Mouse (Mus musculus): ENCODE measurements around the gene Uqcrq. TPM values are rescaled to one million over a fixed set of nuclear protein-coding genes. Genes with fewer than 3 reads are reported as not detected.
A peak's percentile ranks its signal among the peaks of the same experiment; 100 is the strongest.

Gene Uqcrq
- polyA plus RNA-seq, 1 experiment from 2014 or later = 520 TPM

DNA sequence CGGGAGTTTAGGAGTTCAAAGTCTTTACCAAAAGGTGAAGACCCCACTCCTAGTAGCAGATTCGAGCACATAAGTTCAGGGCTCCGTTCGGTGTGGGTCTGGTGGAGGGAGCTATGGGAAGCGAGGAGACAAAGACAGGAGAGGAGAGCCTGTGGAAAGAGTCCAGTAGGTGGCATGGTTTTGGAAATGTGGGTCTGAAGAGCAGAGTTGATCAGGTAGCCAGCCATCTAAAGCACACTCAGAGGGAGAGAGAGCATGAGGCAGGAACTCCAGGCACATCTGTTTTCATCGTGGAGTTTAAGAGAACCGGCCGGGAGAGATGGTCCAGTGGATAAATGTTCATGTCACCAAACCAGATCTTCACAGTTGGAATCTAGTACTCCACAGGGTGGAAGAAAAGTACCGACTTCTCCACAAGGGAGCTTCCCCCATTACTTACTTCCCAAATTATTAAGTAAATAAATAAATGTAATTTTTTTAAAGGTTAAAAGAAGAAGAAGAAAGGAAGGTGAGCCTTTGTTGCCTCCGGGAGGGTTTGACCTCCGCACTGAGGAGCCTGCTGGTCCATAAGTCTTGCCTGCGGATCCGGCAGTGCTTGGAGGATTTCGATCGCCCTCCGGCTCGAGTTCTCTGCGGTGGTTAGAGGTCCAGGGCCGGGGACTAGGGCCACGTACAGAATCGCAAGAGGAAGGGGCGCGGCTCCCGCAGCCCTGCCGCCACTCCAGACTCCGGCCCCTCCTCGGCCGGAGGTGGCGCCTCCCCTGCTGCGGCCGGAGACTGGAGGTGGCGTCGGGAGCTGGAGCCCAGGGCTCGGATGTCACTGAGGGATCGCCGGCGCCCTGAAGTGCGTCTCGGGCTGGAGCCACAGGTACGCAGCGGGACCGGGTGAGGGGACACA is 26.1 kb upstream of the Uqcrq start, which contains the start of the genes Gm10447 and Shroom1:
Gene Gm10447, minus strand, starts transcription at position 637 of the 898 bp plus-strand sequence.
Gene Shroom1, plus strand, starts transcription at position 732 of the 898 bp plus-strand sequence.
- Histone ChIP-seq H3K9me3 (ENCODE audit: low read length) (no peaks in the 10 kb centered on the region), H3K27me3 (replicated peaks; ENCODE audit: insufficient read depth, low read length) (no peaks in the 10 kb centered on the region), H3K9ac (replicated peaks; ENCODE audit: low read depth) (0 out of 2 replicates have a peak within 1 kb of the TSS, but pooled peaks have one; percentile 23), H3K4me3 (ENCODE audit: low read depth, low read length) (peak within 1 kb of the TSS; percentile 49), H3K27ac (ENCODE audit: low read length) (peak within 1 kb of the TSS; percentile 10; the same call in 1 of the 2 replicates), H3K4me2 (replicated peaks; ENCODE audit: low read depth, low read length) (peak within 1 kb of the TSS; percentile 91), H3K36me3 (ENCODE audit: insufficient read depth, low read length) (no peaks in the 10 kb centered on the region), H3K4me1 (ENCODE audit: insufficient read depth, low read depth, low read length) (no peaks in the 10 kb centered on the region)
- ATAC-seq (peak; percentile 95), DNase-seq (ENCODE audit: low spot score) (peak; percentile 86)
- no peak for TF ChIP-seq EP300 (IDR thresholded peaks at IDR 0.05)
- peak; percentile 56 for TF ChIP-seq CTCF (IDR thresholded peaks at IDR 0.05)
- WGBS = 3% methylated on average over 42 of the region's 42 CpGs

- no peaks in the 10 kb centered on the region for H3K36me3 ChIP-seq (ENCODE audit: insufficient read depth, low read length)
- WGBS = 65% methylated on average over 5 of the region's 5 CpGs
These were observed 22.4 kb upstream of the Uqcrq start for GRCm38 (mm10) chr11:53453031-53453430.

DNA sequence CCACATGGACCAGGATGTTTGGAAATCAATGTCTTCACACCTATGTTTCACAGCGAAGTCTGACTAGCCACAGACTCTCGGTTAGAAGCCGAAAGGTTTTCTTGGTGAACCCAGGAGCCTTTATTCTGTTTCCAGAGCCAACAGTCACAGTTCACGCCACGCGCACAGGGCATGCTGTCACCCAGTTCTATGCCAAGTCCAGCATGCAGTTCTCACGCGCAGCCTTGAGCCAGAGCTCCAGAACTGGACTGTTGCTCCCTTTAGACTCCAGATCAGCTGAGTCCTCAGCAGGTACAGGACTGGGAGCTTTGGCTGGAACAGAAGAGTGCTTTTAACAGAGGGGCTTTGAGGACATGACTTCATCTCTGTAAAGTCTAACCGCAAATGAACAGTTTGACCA is 21.8 kb upstream of the Uqcrq start:
- Histone ChIP-seq H3K27ac (ENCODE audit: low read length) (no peak overlapping the region), H3K4me2 (replicated peaks; ENCODE audit: low read depth, low read length) (no peak overlapping the region), H3K9me3 (ENCODE audit: low read length) (no peaks in the 10 kb centered on the region), H3K27me3 (replicated peaks; ENCODE audit: insufficient read depth, low read length) (no peaks in the 10 kb centered on the region), H3K36me3 (ENCODE audit: insufficient read depth, low read length) (no peaks in the 10 kb centered on the region), H3K9ac (replicated peaks; ENCODE audit: low read depth) (no peak overlapping the region), H3K4me3 (ENCODE audit: low read depth, low read length) (no peak overlapping the region), H3K4me1 (ENCODE audit: insufficient read depth, low read depth, low read length) (0 out of 2 replicates have a peak, but pooled peaks cover 2% of the 10 kb centered on the region)
- DNase-seq (ENCODE audit: low spot score) (no peak), ATAC-seq (no peak)
- WGBS = 94% methylated on average over 9 of the region's 9 CpGs
- TF ChIP-seq EP300 (IDR thresholded peaks at IDR 0.05) = no peak
- TF ChIP-seq CTCF (IDR thresholded peaks at IDR 0.05) = no peak

More at GRCm38 (mm10) chr11:53453031-53453430, 22.4 kb upstream of the Uqcrq start:
- DNase-seq (ENCODE audit: low spot score) (no peak), ATAC-seq (no peak)
- Histone ChIP-seq H3K9me3 (ENCODE audit: low read length) (no peaks in the 10 kb centered on the region), H3K9ac (replicated peaks; ENCODE audit: low read depth) (no peak overlapping the region), H3K27me3 (replicated peaks; ENCODE audit: insufficient read depth, low read length) (no peaks in the 10 kb centered on the region), H3K4me2 (replicated peaks; ENCODE audit: low read depth, low read length) (no peak overlapping the region), H3K4me3 (ENCODE audit: low read depth, low read length) (no peak overlapping the region), H3K4me1 (ENCODE audit: insufficient read depth, low read depth, low read length) (0 out of 2 replicates have a peak, but pooled peaks cover 2% of the 10 kb centered on the region), H3K27ac (ENCODE audit: low read length) (no peak overlapping the region)
- TF ChIP-seq EP300 (IDR thresholded peaks at IDR 0.05) = no peak
- TF ChIP-seq CTCF (IDR thresholded peaks at IDR 0.05) = no peak

- H3K9me3 ChIP-seq (ENCODE audit: low read length) = no peaks in the 10 kb centered on the region
- no peaks in the 10 kb centered on the region for H3K36me3 ChIP-seq (ENCODE audit: insufficient read depth, low read length)
- H3K27ac ChIP-seq (ENCODE audit: low read length) = no peak overlapping the region
- 46% methylated on average over 2 of the region's 2 CpGs for WGBS
- H3K4me3 ChIP-seq (ENCODE audit: low read depth, low read length) = no peak overlapping the region
- no peaks in the 10 kb centered on the region for H3K27me3 ChIP-seq (replicated peaks; ENCODE audit: insufficient read depth, low read length)
- H3K9ac ChIP-seq (replicated peaks; ENCODE audit: low read depth) = no peak overlapping the region
- DNase-seq (ENCODE audit: low spot score) (no peak), ATAC-seq (no peak)
- TF ChIP-seq CTCF (IDR thresholded peaks at IDR 0.05) = no peak
- TF ChIP-seq EP300 (IDR thresholded peaks at IDR 0.05) = no peak
- 0 out of 2 replicates have a peak, but pooled peaks cover 2% of the 10 kb centered on the region for H3K4me1 ChIP-seq (ENCODE audit: insufficient read depth, low read depth, low read length)
- H3K4me2 ChIP-seq (replicated peaks; ENCODE audit: low read depth, low read length) = no peak overlapping the region
These were observed 20.7 kb upstream of the Uqcrq start for GRCm38 (mm10) chr11:53451361-53451760.

GRCm38 (mm10) chr11:53450070-53450705 is 19.6 kb upstream of the Uqcrq start:
- DNase-seq (ENCODE audit: low spot score) = no peak
- H3K9me3 ChIP-seq (ENCODE audit: low read length) = no peaks in the 10 kb centered on the region
- H3K4me1 ChIP-seq (ENCODE audit: insufficient read depth, low read depth, low read length) = 0 out of 2 replicates have a peak, but pooled peaks cover 2% of the 10 kb centered on the region
- H3K27me3 ChIP-seq (replicated peaks; ENCODE audit: insufficient read depth, low read length) = no peaks in the 10 kb centered on the region
- H3K4me3 ChIP-seq (ENCODE audit: low read depth, low read length) = no peak overlapping the region
- H3K4me2 ChIP-seq (replicated peaks; ENCODE audit: low read depth, low read length) = no peak overlapping the region
- TF ChIP-seq CTCF (IDR thresholded peaks at IDR 0.05) (no peak), EP300 (IDR thresholded peaks at IDR 0.05) (no peak)
- 14% methylated on average over 15 of the region's 15 CpGs for WGBS
- no peak overlapping the region for H3K9ac ChIP-seq (replicated peaks; ENCODE audit: low read depth)
- no peaks in the 10 kb centered on the region for H3K36me3 ChIP-seq (ENCODE audit: insufficient read depth, low read length)
- no peak overlapping the region for H3K27ac ChIP-seq (ENCODE audit: low read length)
- no peak for ATAC-seq

DNA sequence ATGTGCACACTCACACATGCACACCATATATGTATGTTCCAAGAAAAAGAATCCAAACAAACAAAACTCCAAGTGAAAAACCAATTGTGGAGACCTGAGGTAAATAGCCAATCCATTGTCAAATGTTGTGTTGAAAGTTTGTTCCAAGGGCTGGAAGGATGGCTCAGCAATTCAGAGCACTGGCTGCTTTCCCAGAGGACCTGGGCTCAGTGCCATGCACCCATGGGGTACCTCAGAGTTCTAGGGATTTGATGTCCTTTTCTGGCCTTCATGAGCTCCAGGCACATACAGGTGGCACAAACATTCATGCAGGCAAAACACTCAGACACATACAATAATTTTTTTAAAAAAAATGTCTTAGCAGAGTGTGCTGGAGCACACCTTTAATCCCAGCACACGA is 17.9 kb upstream of the Uqcrq start:
- H3K27me3 ChIP-seq (replicated peaks; ENCODE audit: insufficient read depth, low read length) = no peaks in the 10 kb centered on the region
- no peak overlapping the region for H3K9ac ChIP-seq (replicated peaks; ENCODE audit: low read depth)
- no peaks in the 10 kb centered on the region for H3K36me3 ChIP-seq (ENCODE audit: insufficient read depth, low read length)
- no peak overlapping the region for H3K4me3 ChIP-seq (ENCODE audit: low read depth, low read length)
- TF ChIP-seq EP300 (IDR thresholded peaks at IDR 0.05) (no peak), CTCF (IDR thresholded peaks at IDR 0.05) (no peak)
- H3K4me2 ChIP-seq (replicated peaks; ENCODE audit: low read depth, low read length) = no peak overlapping the region
- H3K27ac ChIP-seq (ENCODE audit: low read length) = no peak overlapping the region
- ATAC-seq = no peak
- 93% methylated on average over 1 of the region's 1 CpGs for WGBS
- H3K4me1 ChIP-seq (ENCODE audit: insufficient read depth, low read depth, low read length) = 0 out of 2 replicates have a peak, but pooled peaks cover 2% of the 10 kb centered on the region
- DNase-seq (ENCODE audit: low spot score) = no peak
- H3K9me3 ChIP-seq (ENCODE audit: low read length) = no peaks in the 10 kb centered on the region
